Mouse (Mus musculus) CD8-positive naive resting alpha-beta T cell, adult 2 months (primary cell): ENCODE measurements around the gene Nans.

ENCODE experiments used
- DNase-seq, 2 experiments: peaks; one replicate each; pipeline ENCODE4 v3.0.0; 2022; ENCODE audit warnings: low read depth in 2 of 2, low spot score in 2 of 2

Nans gene

GRCm38 (mm10) chr4:46489028-46489925, at the start of gene Nans:
Gene Nans, plus strand, starts transcription at chr4:46489248.
- DNase-seq: peak; percentile 89 to 90

DNA sequence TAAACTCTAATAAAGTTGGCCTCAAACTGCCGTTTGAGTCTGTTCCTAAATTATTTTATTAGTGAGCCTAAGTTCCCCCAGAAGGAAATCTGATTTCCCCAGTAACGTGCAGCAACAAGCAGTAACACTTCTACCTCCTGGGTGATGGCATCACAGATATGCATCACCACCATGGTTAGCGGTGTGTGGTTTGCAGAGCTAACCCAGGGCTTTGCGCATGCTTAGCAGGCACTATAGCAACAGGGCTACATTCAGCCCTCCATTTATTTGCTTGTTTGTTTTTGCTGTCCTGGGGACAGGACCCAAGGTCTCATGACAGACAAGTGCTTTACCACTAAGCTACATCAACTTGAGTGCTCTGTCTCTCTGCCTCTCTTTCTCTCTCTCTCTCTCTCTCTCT, 46.5 kb upstream of the Nans start:
- peak; percentile 41 to 60 for DNase-seq

DNA sequence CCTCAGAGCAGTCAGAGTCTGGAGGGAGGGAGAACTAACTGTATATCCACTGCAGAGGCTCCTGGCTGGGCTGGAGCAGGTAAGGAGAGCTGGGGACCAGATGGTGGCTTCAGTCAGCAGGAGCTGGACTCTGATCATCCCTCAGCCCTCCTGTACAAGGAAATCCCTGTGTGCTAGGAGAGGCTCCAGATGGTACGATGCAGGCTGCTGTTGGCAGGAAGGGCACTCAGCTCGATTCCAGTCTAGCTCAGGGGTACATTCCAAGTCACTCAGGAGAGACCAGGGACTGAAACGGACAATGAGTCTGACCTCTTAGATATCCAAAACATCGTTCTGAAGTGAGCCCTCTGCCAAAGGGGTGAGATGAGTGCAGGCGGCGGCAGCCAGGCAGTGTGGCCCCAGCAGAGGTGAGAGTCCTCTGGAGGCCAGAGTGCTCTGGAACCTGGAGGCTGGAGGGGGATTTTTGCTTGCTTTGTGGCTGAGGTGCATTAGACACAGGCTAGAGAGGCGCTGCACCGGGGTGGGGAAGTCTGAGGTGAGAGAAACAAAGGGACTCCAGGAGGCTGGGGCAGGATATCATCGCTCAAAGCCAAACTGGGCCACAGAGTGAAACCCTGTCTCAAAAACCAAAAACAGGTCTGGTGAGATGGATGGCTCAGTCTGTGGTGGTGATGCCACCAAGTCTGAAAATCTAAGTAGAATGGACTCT, 43.7 kb upstream of the Nans start:
- no peak for DNase-seq

DNA sequence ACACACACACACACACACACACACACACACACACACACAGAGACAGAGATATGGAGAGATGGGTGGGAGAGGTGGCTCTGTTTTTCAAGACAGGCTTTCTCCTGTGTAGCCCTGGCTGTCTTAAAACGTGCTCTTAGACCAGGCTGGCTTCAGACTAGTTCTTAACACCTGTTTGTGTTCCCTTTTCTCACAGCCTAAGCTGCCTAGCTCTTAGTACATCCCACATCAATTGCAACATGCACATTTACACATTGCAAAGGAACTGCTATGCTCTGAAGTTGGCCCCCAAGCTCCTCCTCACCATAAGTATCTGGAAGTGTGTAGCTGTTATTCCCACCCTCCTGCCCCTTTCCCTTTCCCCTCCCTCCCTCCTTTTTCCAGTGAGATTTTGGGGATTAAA, 41.6 kb upstream of the Nans start:
- DNase-seq: no peak

- no peak for DNase-seq
Measured at GRCm38 (mm10) chr4:46448886-46449285, 40.2 kb upstream of the Nans start.

GRCm38 (mm10) chr4:46450020-46450518, 39.0 kb upstream of the Nans start:
- DNase-seq: no peak

- DNase-seq: peak; percentile 89
Measured at GRCm38 (mm10) chr4:46450519-46451131, 38.4 kb upstream of the Nans start, which contains the start of gene Anp32b. Gene Anp32b, plus strand, starts transcription at chr4:46450902.

- DNase-seq: peak; percentile 43 to 67
Measured at GRCm38 (mm10) chr4:46451240-46451757, 37.7 kb upstream of the Nans start.

DNA sequence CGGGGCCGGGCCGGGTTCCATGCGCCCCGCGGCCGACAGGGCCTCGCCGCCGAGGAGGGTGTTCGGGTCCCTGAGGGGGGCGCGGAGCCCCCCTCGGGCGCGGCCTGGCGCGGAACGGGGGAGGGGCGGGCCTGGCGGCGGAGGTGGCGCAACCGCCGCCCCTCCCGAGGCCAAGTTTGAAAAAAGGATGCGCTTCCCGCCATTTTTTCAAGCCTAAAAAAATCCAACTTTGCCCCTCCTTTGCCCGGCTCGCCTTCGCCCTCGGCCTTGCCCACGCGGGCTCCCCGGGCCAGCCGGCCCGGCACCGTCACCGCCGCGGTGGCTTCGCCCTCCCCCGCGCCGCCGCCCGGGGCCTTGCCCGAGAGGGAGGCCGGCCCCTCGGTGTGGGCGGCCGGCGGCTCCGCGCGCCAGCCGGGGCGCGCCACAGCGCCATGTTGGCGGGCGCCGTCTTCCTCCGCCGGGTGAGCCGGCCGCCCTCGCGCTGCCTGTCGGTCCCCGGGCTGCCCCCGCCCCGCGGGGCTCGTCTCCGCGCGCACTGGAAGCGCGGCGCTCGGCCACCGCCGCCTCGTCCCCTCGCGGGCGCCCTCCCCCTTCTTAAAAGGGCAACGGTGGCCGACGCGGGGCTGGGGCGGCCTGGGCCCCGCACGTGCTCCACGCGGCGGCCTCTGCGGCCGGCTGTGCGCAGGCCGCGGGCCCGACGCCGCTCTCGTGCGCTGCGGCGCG, 37.1 kb upstream of the Nans start:
- DNase-seq: peak; percentile 60 to 70

- DNase-seq: peak; percentile 41 to 56
Measured at GRCm38 (mm10) chr4:46452481-46452850, 36.6 kb upstream of the Nans start.

DNA sequence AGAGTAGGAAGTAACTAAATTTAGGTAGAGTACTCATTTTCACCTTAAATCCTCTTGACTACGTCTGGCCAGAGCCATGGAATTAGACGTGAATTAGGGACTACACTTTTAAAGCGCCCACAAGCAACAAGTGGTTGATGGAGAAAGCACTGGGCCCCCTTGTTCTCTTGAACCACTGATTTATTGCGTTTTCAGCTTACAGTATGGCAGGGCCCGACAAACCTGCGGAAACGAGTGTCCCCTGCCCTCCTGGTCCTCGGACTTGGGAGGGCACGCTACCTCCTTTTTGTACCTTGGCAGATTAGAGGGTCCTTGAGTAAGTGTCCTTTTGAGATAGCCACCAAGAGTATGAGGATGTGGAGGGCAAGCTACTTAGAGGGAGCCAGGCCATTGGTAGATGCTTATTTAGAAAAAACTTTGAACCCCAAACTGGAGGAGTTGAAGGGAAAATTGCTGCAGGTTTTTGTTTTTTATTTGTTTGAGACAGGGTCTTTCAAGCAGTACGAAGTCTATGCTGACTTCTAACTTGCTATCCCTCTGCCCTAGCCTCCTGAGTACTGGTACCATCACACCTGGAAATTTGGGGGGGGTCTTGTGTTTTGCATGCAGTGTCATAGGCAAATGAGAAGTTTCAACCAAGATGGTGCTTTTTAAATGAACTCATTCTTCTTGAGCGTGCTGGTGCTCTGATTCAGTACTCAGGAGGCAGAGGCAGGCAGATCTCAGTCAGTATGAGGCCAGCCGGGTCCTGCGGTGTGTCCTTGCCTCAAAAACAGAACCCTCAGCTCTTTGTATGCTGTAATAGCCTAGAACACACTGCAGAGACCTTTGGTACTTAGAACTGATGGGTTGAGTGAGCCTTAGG, 36.0 kb upstream of the Nans start:
- peak in 1 of 2 experiments; percentile 6 for DNase-seq

DNA sequence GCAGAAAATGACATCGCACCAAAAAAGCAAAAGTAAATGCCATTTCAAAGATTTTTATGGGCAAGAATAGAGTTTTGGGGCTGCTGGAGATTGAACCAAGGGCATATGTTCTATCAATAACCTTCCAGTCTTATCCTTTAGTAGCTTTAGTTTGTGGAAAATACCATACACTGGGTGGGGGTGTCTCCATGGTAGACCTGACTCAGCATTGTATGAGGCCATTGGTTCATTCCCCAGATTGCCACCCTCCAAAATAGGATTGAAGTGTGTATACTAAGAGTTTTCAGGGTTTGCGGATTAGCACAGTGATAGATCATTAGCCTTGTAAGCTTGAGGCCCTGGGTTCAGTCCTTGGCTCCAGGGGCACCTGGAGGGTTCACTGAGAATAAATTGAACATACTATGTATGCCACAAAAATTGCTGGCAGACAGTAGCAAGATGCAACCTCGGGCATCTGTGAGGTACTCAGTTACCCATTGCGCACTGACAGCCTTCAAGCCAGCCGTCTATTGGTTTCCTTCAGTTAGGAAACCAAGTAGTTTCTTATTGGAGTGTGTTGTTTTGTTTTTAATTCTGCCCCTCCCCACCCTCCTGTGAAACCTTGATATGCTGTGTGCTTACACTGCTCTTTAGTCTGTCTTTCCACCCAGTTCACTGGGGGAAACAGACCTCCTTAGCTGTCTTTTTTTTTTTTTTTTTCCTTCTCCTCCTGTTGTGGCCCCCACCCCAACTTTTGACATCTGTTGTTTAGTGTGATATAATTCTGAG, 34.8 kb upstream of the Nans start:
- no peak for DNase-seq

DNA sequence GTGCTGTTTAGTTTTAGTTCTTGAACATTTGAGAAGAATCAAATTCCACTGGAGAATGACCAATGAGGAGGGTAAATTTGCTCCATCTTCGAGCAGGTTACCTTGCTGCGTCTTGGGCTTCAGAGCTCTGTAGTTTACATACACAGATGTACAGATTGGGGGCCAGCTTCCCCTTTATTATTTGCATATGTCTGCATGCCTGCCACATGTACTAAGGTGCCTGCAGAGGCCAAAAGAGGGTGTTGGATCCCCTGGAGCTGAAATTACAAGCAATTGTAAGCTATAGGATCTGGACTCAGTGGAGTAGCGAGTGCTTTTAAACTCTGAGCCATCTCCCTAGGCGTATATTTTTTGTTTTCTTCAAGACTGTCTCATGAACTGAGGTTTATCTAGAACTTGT, 32.3 kb upstream of the Nans start:
- DNase-seq: no peak

DNA sequence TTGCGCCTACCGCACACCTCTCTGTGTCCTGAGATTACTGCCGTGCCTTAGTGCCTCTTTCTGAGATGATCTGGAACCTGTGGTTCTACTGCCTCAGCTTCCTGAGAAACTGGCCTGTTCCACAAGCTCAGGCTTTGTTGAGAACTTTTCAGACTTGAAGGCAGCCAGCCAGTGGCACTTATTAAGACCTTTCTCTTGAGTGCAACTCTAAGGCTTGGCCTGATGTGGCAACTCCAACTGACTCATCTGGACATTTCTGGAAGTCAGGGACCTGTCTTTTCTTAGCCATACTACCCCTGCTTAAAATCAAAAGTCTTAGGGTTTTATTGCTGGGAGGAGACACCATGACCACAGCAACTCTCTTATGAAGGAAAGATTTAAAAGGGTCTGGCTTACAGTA, 31.9 kb upstream of the Nans start:
- no peak for DNase-seq

GRCm38 (mm10) chr4:46458411-46458810, 30.6 kb upstream of the Nans start:
- no peak for DNase-seq

DNA sequence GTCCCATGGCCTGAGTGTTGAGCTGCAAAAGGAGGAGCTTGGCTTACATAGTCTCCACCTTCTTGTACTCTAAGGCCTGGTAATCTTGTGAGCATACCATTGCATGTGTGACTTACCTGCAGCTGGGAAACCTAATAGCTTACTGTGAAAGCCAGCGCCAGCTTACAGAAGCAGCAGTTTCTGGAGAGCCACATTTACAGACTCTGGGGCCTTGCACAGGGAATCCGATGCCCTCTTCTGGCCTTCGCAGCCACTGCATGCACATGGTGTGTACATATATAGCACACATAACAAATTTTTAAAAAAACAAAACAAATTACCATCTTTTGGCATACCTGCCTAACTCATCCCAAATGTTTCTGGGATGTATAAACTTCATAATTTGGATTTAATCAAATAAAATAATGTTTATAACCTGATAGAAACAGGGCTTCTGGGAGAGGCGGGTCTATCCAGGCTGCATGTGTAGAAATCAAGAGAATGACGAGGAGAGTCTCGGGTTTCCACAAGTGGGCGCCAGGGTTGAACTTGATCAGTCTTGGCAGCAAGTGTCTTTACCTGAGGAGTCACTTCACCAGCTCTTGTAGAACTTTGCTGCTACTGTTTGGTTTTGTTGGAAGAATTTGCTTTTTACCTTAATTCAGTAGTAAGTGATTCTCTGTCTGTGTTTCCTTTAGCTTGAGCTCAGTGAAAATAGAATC, 25.8 kb upstream of the Nans start:
- DNase-seq: peak; percentile 35 to 55

GRCm38 (mm10) chr4:46465740-46466139, 23.3 kb upstream of the Nans start:
- no peak for DNase-seq

- DNase-seq: no peak
Measured at GRCm38 (mm10) chr4:46475101-46475500, 13.9 kb upstream of the Nans start.
